Comparison of ENCODE assay signal across 21 mouse cellular contexts in the genomic region with DNA sequence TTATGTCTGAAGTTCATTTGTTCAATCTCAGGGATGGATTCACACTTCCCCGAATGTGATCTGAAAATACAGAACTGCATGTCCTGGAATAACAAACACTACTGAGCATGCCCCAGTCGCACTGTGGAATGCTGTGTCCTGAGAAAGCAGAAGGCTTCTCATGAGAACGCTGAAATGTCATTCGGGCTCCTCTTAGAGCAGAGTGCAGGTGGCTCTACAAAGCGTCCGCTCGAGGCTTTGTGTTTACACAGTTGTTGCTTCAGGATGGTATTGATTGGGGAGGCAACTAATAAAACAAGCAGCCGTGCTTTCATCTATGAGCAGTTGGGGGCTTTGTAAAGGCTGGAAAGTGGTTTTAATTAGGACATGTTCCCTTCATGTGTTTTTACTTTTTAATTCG.
A peak's percentile ranks its signal among the peaks of the same experiment; 100 is the strongest.
DNase-seq lines count a peak whose midpoint lies in the region; ATAC-seq lines count a peak whose summit lies in the region.
"Had no signal": no experiment of that assay in that cellular context is flagged by ENCODE, and none has a peak within 500 bp of the region (broad histone marks: within the 10 kb centered on the region; RNA-seq: fewer than 3 reads in every experiment).

No protein-coding gene starts in this region.

- no peaks in the 10 kb centered on the region for H3K4me1 ChIP-seq in limb, embryonic 11.5 days (ENCODE audit: control insufficient read depth, insufficient read depth, low read length)
- H3K4me1 ChIP-seq in limb, embryonic 10.5 days = peaks cover 5% of the 10 kb centered on the region
- H3K4me1 ChIP-seq in midbrain, embryonic 14.5 days (ENCODE audit: control insufficient read depth, insufficient read depth, low read length) = no peaks in the 10 kb centered on the region
- H3K4me1 ChIP-seq: embryonic facial prominence, embryonic 12.5 days; heart, embryonic 10.5 days had no signal

- H3K4me3 ChIP-seq in limb, embryonic 11.5 days (ENCODE audit: low read depth, low read length) = no peak overlapping the region
- no peak overlapping the region for H3K4me3 ChIP-seq in limb, embryonic 10.5 days
- H3K4me3 ChIP-seq in midbrain, embryonic 14.5 days (replicated peaks; ENCODE audit: low read depth, low read length) = no peak overlapping the region
- H3K4me3 ChIP-seq: embryonic facial prominence, embryonic 12.5 days; heart, embryonic 10.5 days had no signal

- no peaks in the 10 kb centered on the region for H3K27me3 ChIP-seq in limb, embryonic 11.5 days (ENCODE audit: control insufficient read depth, insufficient read depth, low read length)
- no peaks in the 10 kb centered on the region for H3K27me3 ChIP-seq in limb, embryonic 10.5 days (ENCODE audit: low read depth, poor library complexity, severe bottlenecking)
- H3K27me3 ChIP-seq in midbrain, embryonic 14.5 days (ENCODE audit: control insufficient read depth, insufficient read depth, low read length) = no peaks in the 10 kb centered on the region
- H3K27me3 ChIP-seq: embryonic facial prominence, embryonic 12.5 days had no signal

- H3K9me3 ChIP-seq in limb, embryonic 11.5 days (ENCODE audit: control insufficient read depth, low read length) = no peaks in the 10 kb centered on the region
- H3K9me3 ChIP-seq in limb, embryonic 10.5 days (replicated peaks) = no peaks in the 10 kb centered on the region
- H3K9me3 ChIP-seq in midbrain, embryonic 14.5 days (ENCODE audit: control insufficient read depth, low read length) = no peaks in the 10 kb centered on the region
- H3K9me3 ChIP-seq: embryonic facial prominence, embryonic 12.5 days; G1E had no signal

- H3K36me3 ChIP-seq in limb, embryonic 11.5 days (ENCODE audit: control insufficient read depth, insufficient read depth, low read length) = no peaks in the 10 kb centered on the region
- H3K36me3 ChIP-seq in limb, embryonic 10.5 days = no peaks in the 10 kb centered on the region
- H3K36me3 ChIP-seq in midbrain, embryonic 14.5 days (ENCODE audit: control insufficient read depth, insufficient read depth, low read length) = no peaks in the 10 kb centered on the region
- H3K36me3 ChIP-seq: embryonic facial prominence, embryonic 12.5 days; G1E; heart, embryonic 10.5 days had no signal

- H3K4me2 ChIP-seq in limb, embryonic 11.5 days (ENCODE audit: low read depth, severe bottlenecking) = no peak overlapping the region
- no peak overlapping the region for H3K4me2 ChIP-seq in midbrain, embryonic 14.5 days (ENCODE audit: low read length)
- H3K4me2 ChIP-seq: embryonic facial prominence, embryonic 12.5 days had no signal

- ATAC-seq in limb, embryonic 11.5 days (ENCODE audit: insufficient number of reproducible peaks, low FRiP score, low TSS enrichment, low read depth) = no peak
- no peak for ATAC-seq in midbrain, embryonic 14.5 days (ENCODE audit: low FRiP score, low TSS enrichment)

- no peak overlapping the region for H3K9ac ChIP-seq in limb, embryonic 11.5 days (ENCODE audit: low read length)
- no peak overlapping the region for H3K9ac ChIP-seq in midbrain, embryonic 14.5 days (replicated peaks; ENCODE audit: low read length)
- H3K9ac ChIP-seq: embryonic facial prominence, embryonic 12.5 days; liver, embryonic 14.5 days had no signal

- no peak overlapping the region for H3K27ac ChIP-seq in limb, embryonic 11.5 days (replicated peaks; ENCODE audit: low read depth, low read length)
- H3K27ac ChIP-seq in limb, embryonic 10.5 days = no peak overlapping the region
- no peak overlapping the region for H3K27ac ChIP-seq in midbrain, embryonic 14.5 days (replicated peaks; ENCODE audit: low read depth, low read length)
- H3K27ac ChIP-seq: embryonic facial prominence, embryonic 12.5 days; heart, embryonic 10.5 days; liver, embryonic 14.5 days had no signal

- WGBS in limb, embryonic 11.5 days = 14% methylated on average over 9 of the region's 9 CpGs
- 37% methylated on average over 9 of the region's 9 CpGs for WGBS in limb, embryonic 10.5 days
- WGBS in midbrain, embryonic 14.5 days = 46% methylated on average over 9 of the region's 9 CpGs

- DNase-seq in limb, embryonic 11.5 days (ENCODE audit: low spot score) = peak; percentile 27
- DNase-seq in limb, embryonic 10.5 days (ENCODE audit: low spot score) = no peak
- peak; percentile 66 for DNase-seq in embryo, embryonic 11 days
- peak; percentile 48 for DNase-seq in forelimb bud, embryonic 11.5 days (ENCODE audit: low read depth, low spot score)
- DNase-seq in midbrain, embryonic 14.5 days = peak; percentile 45
- no peak for DNase-seq in cerebellum, adult 9-11 months
- DNase-seq in lung, postnatal 14 days = no peak
- DNase-seq in adrenal gland, adult 18-20 months (ENCODE audit: low spot score in 2 of 2) = no peak
- DNase-seq: adrenal gland, adult 8-10 months; cerebellum, adult 9-10 months; kidney, adult 11 months; kidney, postnatal 14 days; layer of hippocampus, adult 9-11 months; lung, postnatal 36 days; right cerebral cortex, adult 18-20 months; spleen, adult 18-20 months; thymus, postnatal 14 days had no signal

Comparison
In these comparisons a context has a peak if more than half of its experiments do, and no peak if none do; other contexts are left out.
1. DNase-seq: peak in limb, embryonic 11.5 days (single experiment), embryo, embryonic 11 days (single experiment), forelimb bud, embryonic 11.5 days (single experiment) and midbrain, embryonic 14.5 days (single experiment); none in limb, embryonic 10.5 days (single experiment), cerebellum, adult 9-11 months (single experiment), lung, postnatal 14 days (single experiment) and adrenal gland, adult 18-20 months (0 of 2).